Mouse (Mus musculus) fat pad, adult 2 months (tissue): ENCODE data around the gene Mid1.

Experiments used
- DNase-seq: peaks from one replicate; pipeline ENCODE4 v3.0.0-alpha.2; 2011; ENCODE audit warnings: low read depth, low spot score; ENCODE audit errors: extremely low read depth

Mid1 gene

GRCm38 (mm10) chrX:169881253-169882219 is 196.5 kb downstream of the Mid1 start:
- no peak for DNase-seq

- no peak for DNase-seq
Observed at GRCm38 (mm10) chrX:169882220-169882609, 197.2 kb downstream of the Mid1 start.

- no peak for DNase-seq
Observed at GRCm38 (mm10) chrX:169883536-169884272, 198.7 kb downstream of the Mid1 start.

- no peak for DNase-seq
Observed at GRCm38 (mm10) chrX:169890541-169890940, 205.5 kb downstream of the Mid1 start.

GRCm38 (mm10) chrX:169892100-169892499 is 207.1 kb downstream of the Mid1 start:
- DNase-seq: no peak

GRCm38 (mm10) chrX:169892631-169893030 is 207.6 kb downstream of the Mid1 start:
- DNase-seq: no peak

- DNase-seq: no peak
Observed at GRCm38 (mm10) chrX:169899227-169899950, 214.4 kb downstream of the Mid1 start.

GRCm38 (mm10) chrX:169902860-169903259 is 217.9 kb downstream of the Mid1 start:
- DNase-seq: no peak

GRCm38 (mm10) chrX:169903656-169904055 is 218.7 kb downstream of the Mid1 start:
- DNase-seq: no peak

- DNase-seq: no peak
Observed at GRCm38 (mm10) chrX:169906054-169906508, 221.1 kb downstream of the Mid1 start.

- DNase-seq: no peak
Observed at GRCm38 (mm10) chrX:169909898-169910297, 224.9 kb downstream of the Mid1 start.

GRCm38 (mm10) chrX:169915738-169916137 is 230.7 kb downstream of the Mid1 start:
- DNase-seq: no peak

GRCm38 (mm10) chrX:169922541-169922940 is 237.5 kb downstream of the Mid1 start:
- no peak for DNase-seq

- no peak for DNase-seq
Observed at GRCm38 (mm10) chrX:169923417-169923816, 238.4 kb downstream of the Mid1 start.

- DNase-seq: no peak
Observed at GRCm38 (mm10) chrX:169925600-169925999, 240.6 kb downstream of the Mid1 start.

- DNase-seq: no peak
Observed at GRCm38 (mm10) chrX:169927110-169927817, 242.3 kb downstream of the Mid1 start.

GRCm38 (mm10) chrX:169930868-169931267 is 245.9 kb downstream of the Mid1 start:
- DNase-seq: no peak

- no peak for DNase-seq
Observed at GRCm38 (mm10) chrX:169933228-169933627, 248.2 kb downstream of the Mid1 start.

GRCm38 (mm10) chrX:169937119-169937719 is 252.2 kb downstream of the Mid1 start:
- DNase-seq: no peak

- peak; percentile 70 for DNase-seq
Observed at GRCm38 (mm10) chrX:169940531-169940930, 255.5 kb downstream of the Mid1 start.
